Mouse (Mus musculus) MEL (cell line): ENCODE data around the gene Psmd9. TPM values are rescaled to one million over a fixed set of nuclear protein-coding genes. Genes with fewer than 3 reads are reported as not detected.
A peak's percentile ranks its signal among the peaks of the same experiment; 100 is the strongest.

Experiments used
- DNase-seq: peaks from one replicate; pipeline ENCODE4 v3.0.0; 2011; ENCODE audit warnings: low read depth, low spot score
- H3K27ac ChIP-seq: 2 replicates; pipeline ENCODE4 v1.5.1; 2012; ENCODE audit warnings: low read depth, mild to moderate bottlenecking, control low read depth, low read length, moderate library complexity; ENCODE audit not compliant: control insufficient read depth
- H3K27me3 ChIP-seq, 2 experiments: fragments of 150-350 bp in 1 of 2; sonication (generic) in 1 of 2; 2 replicates each; pipeline ENCODE4 v1.6.1; 2012; ENCODE audit warnings: low read length in 2 of 2, mild to moderate bottlenecking in 2 of 2, improper control_type of control experiment in 1 of 2, moderate library complexity in 1 of 2; ENCODE audit not compliant: insufficient read depth in 2 of 2, control insufficient read depth in 1 of 2
- H3K36me3 ChIP-seq, 2 experiments: 2 replicates each; pipeline ENCODE4 v1.6.1; 2012 to 2014; ENCODE audit warnings: low read length in 2 of 2, improper control_type of control experiment in 1 of 2, inconsistent platforms in 1 of 2, mild to moderate bottlenecking in 1 of 2; ENCODE audit not compliant: insufficient read depth in 2 of 2, control insufficient read depth in 1 of 2
- H3K4me1 ChIP-seq, 2 experiments: fragments of 150-350 bp in 1 of 2; sonication (generic) in 1 of 2; 2 replicates each; pipeline ENCODE4 v1.6.1; 2012; ENCODE audit warnings: low read length in 2 of 2, improper control_type of control experiment in 1 of 2, mild to moderate bottlenecking in 1 of 2; ENCODE audit not compliant: insufficient read depth in 2 of 2, control insufficient read depth in 1 of 2
- H3K4me3 ChIP-seq, 2 experiments: fragments of 150-350 bp in 1 of 2; sonication (generic) in 1 of 2; 2 replicates each; pipeline ENCODE4 v1.5.1; 2012; ENCODE audit warnings: low read depth in 2 of 2, low read length in 2 of 2, mild to moderate bottlenecking in 2 of 2, moderate library complexity in 2 of 2, control low read depth in 1 of 2, improper control_type of control experiment in 1 of 2; ENCODE audit not compliant: control insufficient read depth in 1 of 2, insufficient read depth in 1 of 2
- H3K79me2 ChIP-seq: 2 replicates; pipeline ENCODE4 v1.6.1; 2012; ENCODE audit warnings: mild to moderate bottlenecking, low read length, moderate library complexity; ENCODE audit not compliant: control insufficient read depth, poor library complexity, insufficient read depth
- H3K9ac ChIP-seq: 2 replicates; pipeline ENCODE4 v1.6.1; 2012; ENCODE audit warnings: low read depth, mild to moderate bottlenecking, control low read depth, low read length, moderate library complexity; ENCODE audit not compliant: control insufficient read depth, poor library complexity, severe bottlenecking
- H3K9me3 ChIP-seq: fragments of 150-350 bp; sonication (generic); replicated peaks from 2 replicates; pipeline ENCODE4 v1.6.1; 2012; ENCODE audit warnings: mild to moderate bottlenecking, low read length, improper control_type of control experiment, moderate library complexity; ENCODE audit not compliant: insufficient read depth
- CHD1 ChIP-seq: IDR thresholded peaks from 2 replicates; pipeline ENCODE4 v1.6.1; 2012; ENCODE audit warnings: low read depth, mild to moderate bottlenecking, inconsistent platforms, low read length, improper control_type of control experiment
- CHD2 ChIP-seq: IDR thresholded peaks from 2 replicates; pipeline ENCODE4 v1.6.1; 2011; ENCODE audit warnings: low read length, improper control_type of control experiment
- E2F4 ChIP-seq: IDR thresholded peaks from 2 replicates; pipeline ENCODE4 v1.6.1; 2011; ENCODE audit warnings: low read depth, low read length, improper control_type of control experiment, borderline replicate concordance
- EP300 ChIP-seq, 2 experiments: IDR thresholded peaks; 2 replicates each; pipeline ENCODE4 v1.6.1; 2011; ENCODE audit warnings: improper control_type of control experiment in 2 of 2, low read length in 2 of 2, low read depth in 1 of 2, mild to moderate bottlenecking in 1 of 2
- ETS1 ChIP-seq: IDR thresholded peaks from 2 replicates; pipeline ENCODE4 v1.6.1; 2012; ENCODE audit warnings: low read depth, mild to moderate bottlenecking, inconsistent platforms, low read length, improper control_type of control experiment, moderate library complexity
- GABPA ChIP-seq: IDR thresholded peaks from 2 replicates; pipeline ENCODE4 v1.6.1; 2012; ENCODE audit warnings: low read depth, mild to moderate bottlenecking, inconsistent platforms, low read length, improper control_type of control experiment, moderate library complexity
- HCFC1 ChIP-seq: IDR thresholded peaks from 2 replicates; pipeline ENCODE4 v1.6.1; 2012; ENCODE audit warnings: low read depth, mild to moderate bottlenecking, inconsistent platforms, low read length, improper control_type of control experiment, moderate library complexity
- MAFK ChIP-seq: IDR thresholded peaks from 2 replicates; pipeline ENCODE4 v1.6.1; 2011; ENCODE audit warnings: low read depth, mild to moderate bottlenecking, low read length, improper control_type of control experiment, borderline replicate concordance
- MAX ChIP-seq: IDR thresholded peaks from 2 replicates; pipeline ENCODE4 v1.6.1; 2011; ENCODE audit warnings: low read length, improper control_type of control experiment
- MAZ ChIP-seq: IDR thresholded peaks from 2 replicates; pipeline ENCODE4 v1.6.1; 2012; ENCODE audit warnings: low read depth, mild to moderate bottlenecking, inconsistent platforms, low read length, improper control_type of control experiment
- MXI1 ChIP-seq: IDR thresholded peaks from 2 replicates; pipeline ENCODE4 v1.6.1; 2011; ENCODE audit warnings: mild to moderate bottlenecking, low read depth, low read length, improper control_type of control experiment
- MYB ChIP-seq: IDR thresholded peaks from 2 replicates; pipeline ENCODE4 v1.6.1; 2011; ENCODE audit warnings: mild to moderate bottlenecking, low read depth, low read length, improper control_type of control experiment
- MYC ChIP-seq: IDR thresholded peaks from 2 replicates; pipeline ENCODE4 v1.6.1; 2011; ENCODE audit warnings: low read depth, mild to moderate bottlenecking, low read length, improper control_type of control experiment, moderate library complexity
- NELFE ChIP-seq: IDR thresholded peaks from 2 replicates; pipeline ENCODE4 v1.6.1; 2011; ENCODE audit warnings: low read depth, low read length, improper control_type of control experiment
- POLR2A ChIP-seq, 2 experiments: IDR thresholded peaks; 2 replicates each; pipeline ENCODE4 v1.6.1; 2011 to 2012; ENCODE audit warnings: low read length in 2 of 2, mild to moderate bottlenecking in 2 of 2, control low read depth in 1 of 2, improper control_type of control experiment in 1 of 2, low read depth in 1 of 2, moderate library complexity in 1 of 2; ENCODE audit not compliant: control insufficient read depth in 1 of 2, insufficient read depth in 1 of 2, poor library complexity in 1 of 2
- POLR2AphosphoS2 ChIP-seq: IDR thresholded peaks from 2 replicates; pipeline ENCODE4 v1.6.1; 2011; ENCODE audit warnings: low read length, improper control_type of control experiment
- RAD21 ChIP-seq: IDR thresholded peaks from 2 replicates; pipeline ENCODE4 v1.6.1; 2011; ENCODE audit warnings: mild to moderate bottlenecking, low read depth, low read length, improper control_type of control experiment
- RCOR1 ChIP-seq: IDR thresholded peaks from 2 replicates; pipeline ENCODE4 v1.6.1; 2012; ENCODE audit warnings: low read depth, mild to moderate bottlenecking, inconsistent platforms, low read length, improper control_type of control experiment
- SIN3A ChIP-seq: IDR thresholded peaks from 2 replicates; pipeline ENCODE4 v1.6.1; 2012; ENCODE audit warnings: low read length, improper control_type of control experiment, inconsistent platforms
- TAL1 ChIP-seq: IDR thresholded peaks from 2 replicates; pipeline ENCODE4 v1.6.1; 2012; ENCODE audit warnings: mild to moderate bottlenecking, inconsistent platforms, low read length, moderate library complexity, mixed read lengths
- TBP ChIP-seq: IDR thresholded peaks from 2 replicates; pipeline ENCODE4 v1.8.0; 2011; ENCODE audit warnings: low read depth, low read length, improper control_type of control experiment
- TCF12 ChIP-seq: IDR thresholded peaks from 2 replicates; pipeline ENCODE4 v1.6.1; 2014; ENCODE audit warnings: low read depth, mild to moderate bottlenecking, inconsistent platforms, low read length, improper control_type of control experiment, moderate library complexity
- UBTF ChIP-seq: IDR thresholded peaks from 2 replicates; pipeline ENCODE4 v1.6.1; 2012; ENCODE audit warnings: low read depth, mild to moderate bottlenecking, inconsistent platforms, low read length, improper control_type of control experiment, moderate library complexity, borderline replicate concordance; ENCODE audit not compliant: insufficient read depth
- USF1 ChIP-seq: IDR thresholded peaks from 2 replicates; pipeline ENCODE4 v1.6.1; 2014; ENCODE audit warnings: low read depth, mild to moderate bottlenecking, inconsistent platforms, low read length, improper control_type of control experiment, moderate library complexity
- ZC3H11A ChIP-seq: IDR thresholded peaks from 2 replicates; pipeline ENCODE4 v1.6.1; 2012; ENCODE audit warnings: low read depth, mild to moderate bottlenecking, inconsistent platforms, low read length, improper control_type of control experiment
- ZMIZ1 ChIP-seq: IDR thresholded peaks from 2 replicates; pipeline ENCODE4 v1.6.1; 2012; ENCODE audit warnings: low read depth, mild to moderate bottlenecking, inconsistent platforms, low read length, improper control_type of control experiment, moderate library complexity
- polyA plus RNA-seq, 2 experiments: library from polyadenylated mRNA; stranded (reverse) in 1 of 2; unstranded in 1 of 2; fragments of >175 nt in 1 of 2; fragments of >200 nt in 1 of 2; gene quantifications; 2 replicates each; pipeline versions ENCODE4 v1.2.1 to v1.2.4; 2012; ENCODE audit warnings: low replicate concordance in 2 of 2, low read depth in 1 of 2; ENCODE audit not compliant: insufficient read length in 2 of 2, insufficient read depth in 1 of 2, missing spikeins in 1 of 2
- total RNA-seq: library from RNA; depleted of rRNA; stranded (reverse); fragments of 300-350 nt; gene quantifications from 2 replicates; pipeline ENCODE4 v1.2.3, GENCODE M21; 2012

The Psmd9 gene
- total and polyA plus RNA-seq, 3 experiments = 32.0 to 54.6 TPM; not detected in 1

- peak overlapping the region; percentile 100 for H3K27ac ChIP-seq
- peaks cover 66% of the 10 kb centered on the region for H3K79me2 ChIP-seq
- H3K4me3 ChIP-seq = peak overlapping the region; percentile 78 to 81
- H3K4me1 ChIP-seq = peaks cover 3 to 23% of the 10 kb centered on the region in 2 experiments; a peak in 3 of 4 replicates
- no peak for TF ChIP-seq RAD21
- 0 out of 2 replicates have a peak, but pooled peaks have one; percentile 21 for TF ChIP-seq MYC
- peak; percentile 80 for TF ChIP-seq GABPA
- TF ChIP-seq MYB = 0 out of 2 replicates have a peak, but pooled peaks have one; percentile 11
- no peak for TF ChIP-seq ZC3H11A
- 0 out of 2 replicates have a peak, but pooled peaks have one; percentile 22 for TF ChIP-seq MAFK
- TF ChIP-seq ETS1 = 0 out of 2 replicates have a peak, but pooled peaks have one; percentile 18
- TF ChIP-seq ZMIZ1 = peak; percentile 83; the same call in 1 of the 2 replicates
- TF ChIP-seq SIN3A = peak; percentile 30; the same call in 1 of the 2 replicates
- TF ChIP-seq TAL1 = no peak
- 0 out of 2 replicates have a peak, but pooled peaks have one; percentile 53 for TF ChIP-seq POLR2AphosphoS2
- TF ChIP-seq RCOR1 = 0 out of 2 replicates have a peak, but pooled peaks have one; percentile 17
- no peak for TF ChIP-seq USF1
- peak; percentile 54; the same call in 1 of the 2 replicates for TF ChIP-seq HCFC1
- peak in 1 of 2 experiments; percentile 15; a peak in 1 of 4 replicates for TF ChIP-seq EP300 (IDR thresholded peaks at IDR 0.05; ENCODE audit: low read depth in 1 of 2, low read length in 2 of 2)
- TF ChIP-seq E2F4 = peak; percentile 89; the same call in 1 of the 2 replicates
- TF ChIP-seq CHD1 = peak; percentile 15; the same call in 1 of the 2 replicates
- peak in 1 of 2 experiments; percentile 53; a peak in 3 of 4 replicates for TF ChIP-seq POLR2A (IDR thresholded peaks at IDR 0.05; ENCODE audit: control insufficient read depth in 1 of 2, insufficient read depth in 1 of 2, low read depth in 1 of 2, low read length in 2 of 2, poor library complexity in 1 of 2)
- no peak for TF ChIP-seq CHD2
- peak; percentile 52; the same call in 1 of the 2 replicates for TF ChIP-seq MAZ
- peak; percentile 34; the same call in 1 of the 2 replicates for TF ChIP-seq UBTF
- TF ChIP-seq TBP = 0 out of 2 replicates have a peak, but pooled peaks have one; percentile 57
- peak; percentile 70; the same call in 1 of the 2 replicates for TF ChIP-seq MAX
- TF ChIP-seq MXI1 = no peak; the same call in 1 of the 2 replicates
- peak; percentile 53 for TF ChIP-seq NELFE
- TF ChIP-seq TCF12 = peak; percentile 35
- TF ChIP-seq, all 39 proteins: peak for 20
- H3K9me3 ChIP-seq = no peaks in the 10 kb centered on the region
- peak; percentile 81 for DNase-seq
- H3K36me3 ChIP-seq = peaks cover 0 to 20% of the 10 kb centered on the region in 2 experiments; a peak in 2 of 4 replicates
- peak overlapping the region; percentile 98 for H3K9ac ChIP-seq
- no peaks in the 10 kb centered on the region for H3K27me3 ChIP-seq
These were observed 30.1 kb upstream of the Psmd9 start for GRCm38 (mm10) chr5:123138953-123139721.
